ENCODE assay signal across 17 mouse cellular contexts in the genomic region with DNA sequence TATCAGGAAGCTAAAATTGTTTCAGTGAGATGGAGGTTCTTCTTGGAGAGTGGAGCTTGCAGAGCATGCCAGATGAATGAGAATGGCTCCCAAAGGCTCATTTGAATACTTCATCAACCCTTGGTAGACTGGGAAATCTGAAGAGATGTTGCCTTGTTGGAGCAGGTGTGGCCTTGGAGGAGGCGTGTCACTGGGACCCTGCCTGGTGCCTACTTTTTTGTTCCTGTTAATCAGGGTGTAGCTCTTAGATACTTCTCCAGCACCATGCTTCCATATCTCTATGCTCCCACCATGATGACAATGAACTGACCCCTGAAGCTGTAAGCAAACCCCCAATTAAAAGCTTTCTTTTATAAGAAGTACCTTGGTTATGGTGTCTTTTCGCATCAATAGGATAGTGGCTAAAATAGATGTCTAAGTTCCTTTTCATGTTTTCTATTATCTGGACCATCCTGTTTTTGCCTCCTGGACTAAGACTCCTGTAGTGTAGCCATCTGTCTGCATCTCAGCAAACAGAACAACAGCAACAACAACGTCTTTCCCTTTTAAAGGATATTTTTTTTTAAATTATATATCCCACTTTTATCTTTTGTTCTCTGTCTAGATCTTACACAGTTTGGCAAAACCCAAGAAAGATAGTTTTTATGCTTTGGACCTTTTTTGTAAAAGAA. TPM values are rescaled to one million over a fixed set of nuclear protein-coding genes. Genes with fewer than 3 reads are reported as not detected.
A peak's percentile ranks its signal among the peaks of the same experiment; 100 is the strongest.
DNase-seq lines count a peak whose midpoint lies in the region; ATAC-seq lines count a peak whose summit lies in the region.
"Had no signal": no experiment of that assay in that cellular context is flagged by ENCODE, and none has a peak within 500 bp of the region (broad histone marks: within the 10 kb centered on the region; RNA-seq: fewer than 3 reads in every experiment).

No protein-coding gene starts in this region.

- intact Hi-C loops in heart, postnatal 10 days (cut with DNase I), result no loop called here

- DNase-seq in cerebellum, postnatal 4 days (ENCODE audit: low spot score in 2 of 2), result no peak
- peak; percentile 61 to 68 for DNase-seq in cerebellum, adult 18-20 months
- peak; percentile 75 for DNase-seq in cerebellum, adult 9-11 months
- peak; percentile 44 to 64 for DNase-seq in cerebellum, postnatal 36 days
- DNase-seq in layer of hippocampus, adult 11-12 months (ENCODE audit: low spot score), result no peak
- no peak for DNase-seq in heart, postnatal 10 days
- DNase-seq: adrenal gland, postnatal 10 days; B cell, adult 2 months; gastrocnemius, adult 2 months; gastrocnemius, postnatal 25 days; heart, postnatal 4 days; kidney, adult 18-20 months had no signal

- ATAC-seq in cerebellum, adult (ENCODE audit: insufficient number of reproducible peaks, low FRiP score, low TSS enrichment), result peak; percentile 88
- no peak for ATAC-seq in megakaryocyte progenitor cell, adult 5-6 weeks (replicated peaks; ENCODE audit: poor library complexity)
- ATAC-seq: CD4-positive, CD25-positive, alpha-beta regulatory T cell, adult 4 months; forebrain, embryonic 14.5 days; intestine, embryonic 15.5 days had no signal

RNA-seq across cellular contexts. Expression of a gene that starts 25.6 kb away (rescaled TPM):
- total RNA-seq in heart, postnatal 10 days (2021), result 10 to 100 TPM; 22.1 to 28.7 TPM
- total RNA-seq in megakaryocyte progenitor cell, adult 5-6 weeks (2015), result 6.8 and 7.2 TPM in 2 replicates
- 1.2 and 1.9 TPM in 2 replicates for total RNA-seq in megakaryocyte progenitor cell, adult 5-6 weeks (2017)

Comparison
In these comparisons a context has a peak if more than half of its experiments do, and no peak if none do; other contexts are left out.
1. DNase-seq: peak in cerebellum, adult 18-20 months (2 of 2), cerebellum, adult 9-11 months (single experiment) and cerebellum, postnatal 36 days (2 of 2); none in cerebellum, postnatal 4 days (0 of 2), layer of hippocampus, adult 11-12 months (single experiment) and heart, postnatal 10 days (0 of 2).